Mouse (Mus musculus) embryonic fibroblast, embryonic 13.5 days (primary cell): ENCODE data around the gene Ddx6. TPM values are rescaled to one million over a fixed set of nuclear protein-coding genes. Genes with fewer than 3 reads are reported as not detected.

ENCODE experiments used
- H3K27ac ChIP-seq: 2 replicates; pipeline ENCODE4 v1.5.1; 2012; ENCODE audit warnings: low read length, control low read depth, inconsistent platforms; ENCODE audit not compliant: insufficient read depth
- H3K4me1 ChIP-seq: 2 replicates; pipeline ENCODE4 v1.6.1; 2011; ENCODE audit warnings: low read length; ENCODE audit not compliant: control insufficient read depth, insufficient read depth
- H3K4me3 ChIP-seq: 2 replicates; pipeline ENCODE4 v1.5.1; 2011; ENCODE audit warnings: mild to moderate bottlenecking, control low read depth, low read length; ENCODE audit not compliant: insufficient read depth
- CTCF ChIP-seq: IDR thresholded peaks from 2 replicates; pipeline ENCODE4 v1.5.1; 2011; ENCODE audit warnings: mild to moderate bottlenecking, control low read depth, low read length, moderate library complexity, borderline replicate concordance; ENCODE audit not compliant: insufficient read depth
- POLR2A ChIP-seq: IDR thresholded peaks from 2 replicates; pipeline ENCODE4 v1.6.1; 2011; ENCODE audit warnings: low read depth, mild to moderate bottlenecking, control low read depth, low read length, moderate library complexity
- polyA plus RNA-seq: library from polyadenylated mRNA; stranded (reverse); fragments of >200 nt; gene quantifications from 2 replicates; pipeline ENCODE4 v1.2.4, GENCODE M21; 2011; ENCODE audit warnings: low read depth; ENCODE audit not compliant: missing spikeins, insufficient read length

Ddx6 gene
- polyA plus RNA-seq, 1 experiment, result 164 TPM

GRCm38 (mm10) chr9:44679565-44679964 lies 74.9 kb downstream of the Ddx6 start:
- no peak for TF ChIP-seq POLR2A
- TF ChIP-seq CTCF, result no peak
- Histone ChIP-seq H3K27ac (no peak overlapping the region), H3K4me1 (no peaks in the 10 kb centered on the region)

GRCm38 (mm10) chr9:44683046-44683445 lies 78.4 kb downstream of the Ddx6 start:
- TF ChIP-seq POLR2A (no peak), CTCF (no peak)
- Histone ChIP-seq H3K27ac (no peak overlapping the region), H3K4me3 (no peak overlapping the region), H3K4me1 (0 out of 2 replicates have a peak, but pooled peaks cover 2% of the 10 kb centered on the region)

More at GRCm38 (mm10) chr9:44679565-44679964, 74.9 kb downstream of the Ddx6 start:
- H3K4me3 ChIP-seq, result no peak overlapping the region

GRCm38 (mm10) chr9:44685346-44686330 lies 80.9 kb downstream of the Ddx6 start:
- no peak overlapping the region for H3K4me3 ChIP-seq
- H3K27ac ChIP-seq, result no peak overlapping the region
- 0 out of 2 replicates have a peak, but pooled peaks cover 2% of the 10 kb centered on the region for H3K4me1 ChIP-seq
- TF ChIP-seq CTCF, result peak; percentile 88
- no peak for TF ChIP-seq POLR2A

GRCm38 (mm10) chr9:44686638-44687037 lies 81.9 kb downstream of the Ddx6 start:
- Histone ChIP-seq H3K4me1 (0 out of 2 replicates have a peak, but pooled peaks cover 2% of the 10 kb centered on the region), H3K27ac (no peak overlapping the region), H3K4me3 (no peak overlapping the region)
- TF ChIP-seq POLR2A (no peak), CTCF (no peak)

- Histone ChIP-seq H3K4me3 (no peak overlapping the region), H3K4me1 (0 out of 2 replicates have a peak, but pooled peaks cover 2% of the 10 kb centered on the region), H3K27ac (no peak overlapping the region)
- no peak for TF ChIP-seq CTCF
- TF ChIP-seq POLR2A, result no peak
Measured at GRCm38 (mm10) chr9:44688013-44688412, 83.3 kb downstream of the Ddx6 start.

Other genes with a start within 250 kb of the Ddx6 start
- 33.8 and 35.4 TPM in 2 replicates for gene Vps11, start 243.2 kb upstream of the Ddx6 start, polyA plus RNA-seq
- gene Hyou1, start 225.4 kb upstream of the Ddx6 start, polyA plus RNA-seq, result 88.7 and 101 TPM in 2 replicates
- 7.0 and 7.7 TPM in 2 replicates for gene Slc37a4, start 208.0 kb upstream of the Ddx6 start, polyA plus RNA-seq
- gene Rps25, start 197.8 kb upstream of the Ddx6 start, polyA plus RNA-seq, result 2,978 and 3,912 TPM in 2 replicates
- 104 and 112 TPM in 2 replicates for gene Trappc4, start 197.3 kb upstream of the Ddx6 start, polyA plus RNA-seq
- gene Ccdc84, start 186.3 kb upstream of the Ddx6 start, polyA plus RNA-seq, result 10.2 and 13.4 TPM in 2 replicates
- gene Foxr1, start 163.8 kb upstream of the Ddx6 start, polyA plus RNA-seq, result not detected in 2 replicates
- gene Upk2, start 149.9 kb upstream of the Ddx6 start, polyA plus RNA-seq, result not detected in 2 replicates
- gene Bcl9l, start 122.1 kb upstream of the Ddx6 start, polyA plus RNA-seq, result 56.0 and 61.6 TPM in 2 replicates
- not detected in 2 replicates for gene Cxcr5, start 43.0 kb upstream of the Ddx6 start, polyA plus RNA-seq
- not detected in 2 replicates for gene Treh, start 68.3 kb downstream of the Ddx6 start, polyA plus RNA-seq
- 61.2 and 68.8 TPM in 2 replicates for gene Phldb1, start 130.3 kb downstream of the Ddx6 start, polyA plus RNA-seq
- 255 and 260 TPM in 2 replicates for gene Arcn1, start 163.0 kb downstream of the Ddx6 start, polyA plus RNA-seq
- 128 and 132 TPM in 2 replicates for gene Ift46, start 163.0 kb downstream of the Ddx6 start, polyA plus RNA-seq
- 0.65 and 0.90 TPM in 2 replicates for gene Tmem25, start 194.4 kb downstream of the Ddx6 start, polyA plus RNA-seq
- 0.79 TPM in 1 of 2 replicates, not detected in the other for gene Ttc36, start 198.2 kb downstream of the Ddx6 start, polyA plus RNA-seq